In genomic region chrX:135768565-135768964, GRCm38 (mm10) we compare ENCODE assay signal across 1 mouse cellular context.
TF ChIP-seq lines count a peak whose summit lies in the region.

No protein-coding gene starts in this region.

TF ChIP-seq in MEL, 35 proteins besides CTCF, POLR2A, EP300 and RAD21:
- TF ChIP-seq NRF1 (IDR thresholded peaks at IDR 0.05; ENCODE audit: insufficient read depth, low read depth, low read length, poor library complexity, severe bottlenecking), result no peak
- TF ChIP-seq POLR2AphosphoS2 (IDR thresholded peaks at IDR 0.05; ENCODE audit: low read length), result no peak
- TF ChIP-seq USF1 (IDR thresholded peaks at IDR 0.05; ENCODE audit: low read depth, low read length), result no peak
- no peak for TF ChIP-seq USF2 (IDR thresholded peaks at IDR 0.05; ENCODE audit: borderline replicate concordance in 1 of 2, insufficient read depth in 1 of 2, low read depth in 1 of 2, low read length in 2 of 2)
- no peak for TF ChIP-seq RCOR1 (IDR thresholded peaks at IDR 0.05; ENCODE audit: low read depth, low read length)
- TF ChIP-seq ZMIZ1 (IDR thresholded peaks at IDR 0.05; ENCODE audit: low read depth, low read length), result no peak
- TF ChIP-seq TCF12 (IDR thresholded peaks at IDR 0.05; ENCODE audit: low read depth, low read length), result 0 out of 2 replicates have a peak, but pooled peaks have one; percentile 15
- 0 out of 2 replicates have a peak, but pooled peaks have one; percentile 18 for TF ChIP-seq ELF1 (IDR thresholded peaks at IDR 0.05; ENCODE audit: low read depth, low read length)
- TF ChIP-seq MEF2A (IDR thresholded peaks at IDR 0.05; ENCODE audit: extremely low read depth, insufficient replicate concordance, low read depth, low read length, poor library complexity, severe bottlenecking), result no peak
- no peak for TF ChIP-seq BHLHE40 (IDR thresholded peaks at IDR 0.05; ENCODE audit: borderline replicate concordance, low read depth, low read length)
TF ChIP-seq in MEL: peak in this region for 2.
